Mouse (Mus musculus): ENCODE data around the gene Psg16.

GRCm38 (mm10) chr7:17047041-17047682 is 26.7 kb upstream of the Psg16 start:
- no peak for TF ChIP-seq POLR2A (IDR thresholded peaks at IDR 0.05; ENCODE audit: low read depth, low read length)
- TF ChIP-seq CTCF (IDR thresholded peaks at IDR 0.05; ENCODE audit: extremely low read depth, insufficient read depth, insufficient read length, insufficient replicate concordance): no peak

Measured in spleen, adult 2 months (tissue).